Mouse (Mus musculus) telencephalon, adult 2 months (tissue): ENCODE measurements around the gene Gm4707.
A peak's percentile ranks its signal among the peaks of the same experiment; 100 is the strongest.
"Not testable (repeated sequence)": the region's sequence is repeated elsewhere in the genome, so short reads cannot be mapped to it uniquely, and the experiment has no call there.

Experiments used
- DNase-seq: peaks from one replicate; pipeline ENCODE4 v3.0.0-alpha.2; 2011; ENCODE audit warnings: low read depth, low spot score

The Gm4707 gene

DNA sequence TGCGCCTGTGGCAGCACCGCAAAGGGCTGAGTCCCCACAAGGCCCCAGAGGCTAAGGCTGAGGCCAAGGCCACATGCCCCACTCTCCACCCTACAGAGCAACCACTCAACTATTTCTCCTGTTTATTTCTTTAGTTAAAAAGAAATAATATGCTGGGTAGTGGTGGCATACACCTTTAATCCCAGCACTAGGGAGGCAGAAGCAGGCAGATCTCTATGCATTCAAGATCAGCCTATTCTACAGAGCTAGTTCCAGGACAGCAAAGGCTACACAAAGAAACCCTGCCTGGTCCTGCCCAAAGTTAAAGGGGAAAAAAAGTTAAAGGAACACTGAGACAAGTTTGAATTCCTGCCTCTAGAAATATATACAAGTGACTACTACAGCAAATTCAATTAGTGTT lies at the start of gene Gm4707:
TSS of gene Gm4707 (minus strand) at position 101 of the 400 bp plus-strand sequence.
- DNase-seq, result no peak

DNA sequence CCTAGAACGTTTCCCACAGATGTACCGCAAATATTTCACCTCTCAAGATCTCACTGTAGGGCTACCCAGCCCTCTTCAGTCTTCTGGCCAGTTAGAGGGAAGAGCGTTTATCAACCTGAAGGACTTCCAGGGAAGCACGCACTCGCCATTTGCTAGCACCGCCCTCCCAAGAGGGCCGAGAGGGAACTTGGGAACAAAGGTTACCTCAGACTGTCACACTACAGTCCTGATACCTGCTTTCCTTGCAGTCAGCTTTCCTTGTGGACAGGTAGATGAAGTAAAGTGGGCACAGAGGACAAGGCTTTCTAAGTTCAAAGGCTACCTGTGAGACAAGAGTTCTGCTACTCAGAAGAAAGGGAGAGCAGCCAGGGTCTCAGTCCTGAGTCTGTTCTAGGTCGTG lies 47.1 kb upstream of the Gm4707 start:
- DNase-seq, result no peak

DNA sequence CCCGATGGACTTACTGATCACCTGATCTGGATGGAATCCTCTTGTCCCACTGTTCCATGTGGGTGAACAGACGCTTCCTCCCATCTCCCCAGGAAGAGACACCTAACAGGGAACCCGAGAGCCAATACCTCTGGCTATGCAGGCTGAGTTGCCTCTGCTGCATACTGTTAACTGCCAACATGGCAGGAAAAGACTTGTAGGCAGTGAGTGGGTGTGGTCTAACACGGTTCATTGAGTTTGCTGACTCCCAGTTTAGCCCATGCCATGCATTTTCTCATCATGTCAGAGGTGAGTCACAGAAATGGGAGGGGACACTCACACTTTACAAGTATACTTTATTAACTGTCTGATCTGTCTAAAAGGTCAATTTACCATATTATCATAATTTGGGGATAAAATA lies 36.1 kb upstream of the Gm4707 start:
- DNase-seq, result no peak

DNA sequence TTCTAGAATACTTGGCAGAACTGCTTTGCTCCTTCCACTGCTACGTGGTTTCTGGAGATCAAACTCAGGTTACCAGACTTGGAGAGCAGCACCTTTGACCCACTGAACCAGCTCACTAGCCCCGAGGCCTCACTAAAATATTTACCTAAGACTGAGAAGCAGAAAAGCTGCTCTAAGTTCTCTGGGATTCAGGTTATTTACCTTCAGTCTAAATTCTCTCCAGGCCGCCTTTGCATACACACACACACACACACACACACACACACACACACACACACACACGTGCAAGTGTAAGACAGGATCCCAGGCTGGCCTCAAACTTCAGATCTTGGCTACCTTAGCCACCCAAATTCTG lies 31.6 kb upstream of the Gm4707 start:
- DNase-seq, result no peak

DNA sequence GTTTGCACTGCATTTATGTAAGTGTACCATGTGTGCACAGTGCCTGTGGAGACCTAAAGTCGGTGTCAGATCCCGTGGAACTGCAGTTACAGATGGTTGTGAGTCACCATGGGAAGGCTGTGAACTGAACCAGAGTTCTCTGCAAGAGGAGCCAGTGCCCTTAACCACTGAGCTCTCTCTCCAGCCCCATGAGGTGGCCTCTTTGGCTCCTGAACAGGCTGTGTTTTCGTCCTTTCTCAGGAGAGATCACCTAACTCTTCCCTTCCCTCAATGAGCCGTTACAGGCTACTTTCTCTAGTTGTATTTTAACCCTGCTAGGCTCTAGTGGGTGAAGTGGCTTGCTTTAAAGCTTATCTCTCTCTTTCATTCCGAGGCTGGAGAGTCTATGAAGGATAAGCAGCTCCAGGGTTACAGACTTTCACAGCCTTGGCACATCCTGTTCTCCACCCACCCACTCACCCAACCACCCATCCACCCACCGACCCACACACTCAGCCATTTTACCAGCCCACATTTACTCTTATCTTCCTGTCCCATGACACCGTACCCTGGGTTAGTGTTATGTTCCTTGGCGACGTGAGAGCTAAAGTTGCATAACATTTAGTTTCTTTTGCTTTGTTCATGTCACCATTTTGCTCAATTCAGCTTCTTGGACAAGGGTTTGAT lies 31.1 kb upstream of the Gm4707 start:
- no peak for DNase-seq

DNA sequence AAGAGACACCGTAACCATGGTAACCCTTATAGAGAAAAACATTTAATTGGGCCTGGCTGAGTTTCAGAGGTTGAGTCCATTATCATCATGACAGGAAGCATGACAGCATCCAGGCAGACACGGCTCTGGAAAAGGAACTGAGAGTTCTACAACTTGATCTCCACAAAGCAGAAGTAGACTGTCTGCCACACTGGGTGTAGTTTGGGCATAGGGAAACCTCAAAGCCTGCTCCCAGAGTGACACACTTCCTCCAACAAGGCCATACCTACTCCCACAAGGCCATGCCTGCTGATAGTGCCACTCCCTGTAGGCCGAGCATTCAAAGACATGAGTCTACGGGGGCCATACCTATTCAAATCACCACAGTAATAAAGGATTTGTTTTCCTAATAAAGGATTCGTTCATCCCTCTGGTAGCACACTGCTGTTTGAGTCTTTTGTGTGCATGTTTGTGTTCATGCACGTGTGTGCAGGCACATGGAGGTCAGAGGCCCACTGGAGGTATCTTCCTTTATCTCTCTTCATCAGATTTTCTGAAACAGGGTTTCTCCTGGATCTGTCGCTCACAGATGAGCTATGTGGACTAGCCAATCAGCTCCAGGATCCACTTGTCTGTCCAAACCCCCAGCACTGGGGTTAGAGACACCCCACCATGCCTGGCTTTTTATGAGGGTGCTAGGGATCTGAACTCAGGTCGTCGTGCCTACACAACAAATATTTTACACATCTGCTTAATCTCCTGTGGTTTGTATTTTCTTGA lies 30.2 kb upstream of the Gm4707 start:
- DNase-seq, result no peak

DNA sequence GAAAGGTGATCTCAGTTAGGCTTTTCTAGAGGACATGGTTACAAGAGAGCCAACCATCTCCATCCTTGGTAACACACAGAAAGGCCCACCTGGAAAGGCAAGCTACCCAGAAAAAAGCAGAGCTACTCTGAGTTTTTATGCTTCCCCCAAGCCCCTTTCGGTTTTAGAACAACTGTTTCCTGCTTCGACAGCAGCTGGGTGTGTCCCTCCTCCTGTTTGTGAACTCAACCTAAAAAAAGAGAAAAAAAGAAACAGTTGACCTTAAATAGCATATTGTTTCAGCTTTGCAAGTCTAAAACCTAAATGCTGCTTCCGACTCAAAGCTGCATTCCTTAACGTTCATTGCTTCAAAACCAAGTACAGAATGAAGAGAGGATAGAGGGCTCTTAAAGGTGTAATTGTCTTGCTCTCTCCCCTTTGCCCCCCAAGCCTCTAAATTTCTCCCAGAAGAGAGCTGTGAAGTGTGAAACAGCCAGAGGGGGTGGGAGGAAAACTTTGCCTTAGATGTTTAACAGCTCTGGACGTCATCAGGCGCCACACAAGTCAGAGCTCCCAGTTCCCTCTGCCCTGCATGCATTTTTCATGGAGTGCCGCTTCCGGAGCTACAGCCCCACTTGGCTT lies 26.6 kb upstream of the Gm4707 start:
- DNase-seq, result no peak

DNA sequence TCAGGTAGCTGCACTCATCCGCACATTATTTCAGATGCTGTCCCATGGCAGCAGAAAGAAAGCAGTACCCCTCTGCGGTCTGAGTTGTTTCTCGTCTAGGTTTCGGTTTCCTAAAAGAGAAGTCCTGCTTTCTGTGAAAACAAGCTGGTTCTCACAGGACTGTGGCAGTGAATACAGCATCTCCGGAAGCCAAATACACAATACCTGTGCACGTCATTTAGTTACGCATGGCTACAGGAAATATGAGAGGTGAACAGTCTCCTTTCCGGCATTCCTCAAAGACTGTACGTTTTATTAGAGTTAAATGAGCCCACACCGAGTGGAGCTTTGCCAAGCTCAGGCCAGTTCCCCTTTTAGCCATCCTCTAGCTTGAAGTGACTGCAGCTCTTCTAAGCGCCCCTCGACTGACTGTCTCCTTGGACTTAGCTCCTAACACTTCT lies 26.1 kb upstream of the Gm4707 start:
- no peak for DNase-seq

DNA sequence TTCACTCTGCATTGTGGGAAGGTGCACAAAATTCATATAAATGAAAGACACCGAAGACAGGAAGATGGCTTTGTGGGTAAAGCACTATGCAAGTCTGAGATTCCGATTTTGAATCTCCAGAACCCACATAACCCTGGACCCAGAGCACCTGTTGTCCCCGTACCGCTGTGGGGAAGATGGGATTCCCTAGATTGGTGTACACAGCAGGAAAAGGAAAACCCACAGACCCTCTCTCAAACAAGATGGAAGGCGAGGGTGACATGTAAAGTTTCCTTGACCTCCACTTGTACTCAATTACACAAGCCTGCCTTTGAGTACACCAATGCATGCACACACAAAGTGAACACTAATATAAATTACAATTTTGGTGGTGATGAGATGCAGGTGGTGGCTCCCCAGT lies 25.0 kb upstream of the Gm4707 start:
- no peak for DNase-seq

DNA sequence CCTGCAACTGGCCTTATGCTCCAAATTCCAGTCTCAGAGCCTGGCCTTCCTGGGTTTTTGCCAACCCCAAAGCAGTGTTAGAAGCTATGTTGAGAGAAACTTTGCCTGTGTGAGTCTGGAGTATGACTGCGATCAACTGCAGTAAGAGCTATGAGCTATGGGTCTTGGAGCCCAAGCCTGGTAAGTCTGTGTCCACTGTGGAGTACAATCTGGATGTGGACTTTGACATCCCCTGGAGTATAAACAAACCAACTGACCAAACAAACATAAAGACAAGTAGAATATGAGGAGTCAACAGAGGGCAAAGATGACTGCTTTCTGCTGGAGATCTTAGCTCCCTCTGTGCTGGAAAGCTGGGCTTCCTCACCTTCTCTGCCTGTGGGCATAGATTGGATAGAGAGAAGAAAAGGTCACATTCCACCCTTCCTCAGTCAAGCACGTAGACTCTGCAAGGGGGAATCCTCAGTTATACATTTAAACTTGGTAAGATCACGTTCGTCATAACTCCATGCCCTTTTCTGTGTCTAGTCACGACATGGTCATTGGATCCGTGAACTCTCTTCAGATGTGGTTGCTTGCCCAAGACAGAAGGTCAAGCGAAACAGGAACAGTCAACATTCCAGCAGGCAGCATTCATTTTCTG lies 23.8 kb upstream of the Gm4707 start:
- DNase-seq, result no peak

DNA sequence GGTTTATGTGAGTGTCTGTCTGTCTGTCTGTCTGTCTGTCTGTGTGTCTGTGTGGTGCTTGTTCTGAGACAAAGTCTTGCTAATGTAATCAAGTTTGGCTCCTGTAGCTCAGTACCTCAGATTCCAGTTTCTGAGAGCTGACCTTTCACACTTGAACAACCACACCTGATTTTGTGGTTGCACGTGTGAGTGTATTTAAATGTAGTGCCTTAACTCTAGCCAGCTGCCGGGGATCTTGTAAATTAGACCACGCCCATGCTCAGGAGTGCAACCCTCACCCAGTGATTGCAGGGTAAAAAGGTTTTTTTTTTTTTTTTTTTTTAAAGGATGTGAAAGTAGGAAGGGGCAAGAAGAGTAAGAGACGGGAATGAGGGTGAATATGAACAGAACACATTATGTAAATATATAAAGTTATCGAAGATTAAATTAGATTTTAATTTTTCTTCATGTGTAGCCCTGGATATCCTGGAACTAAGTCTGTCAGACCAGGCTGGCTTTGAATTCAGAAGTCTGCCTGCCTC lies 19.7 kb upstream of the Gm4707 start:
- no peak for DNase-seq

DNA sequence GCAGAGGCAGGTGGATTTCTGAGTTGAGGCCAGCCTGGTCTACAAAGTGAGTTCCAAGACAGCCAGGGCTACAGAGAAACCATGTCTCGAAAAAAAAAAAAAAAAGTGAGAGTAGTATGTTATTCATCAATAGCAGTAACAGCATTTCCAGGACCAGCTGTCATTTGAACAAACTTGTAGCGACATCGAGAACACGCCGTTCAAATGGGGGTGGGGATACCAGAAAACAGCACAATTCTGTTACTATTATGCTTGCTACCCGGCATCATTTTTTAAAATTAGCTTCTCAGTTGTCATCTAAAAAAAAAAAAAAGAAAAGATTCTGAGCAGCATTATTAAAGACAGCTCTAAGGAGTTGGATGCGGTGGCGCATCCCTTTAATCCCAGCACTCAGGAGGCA lies 17.8 kb upstream of the Gm4707 start:
- no peak for DNase-seq

DNA sequence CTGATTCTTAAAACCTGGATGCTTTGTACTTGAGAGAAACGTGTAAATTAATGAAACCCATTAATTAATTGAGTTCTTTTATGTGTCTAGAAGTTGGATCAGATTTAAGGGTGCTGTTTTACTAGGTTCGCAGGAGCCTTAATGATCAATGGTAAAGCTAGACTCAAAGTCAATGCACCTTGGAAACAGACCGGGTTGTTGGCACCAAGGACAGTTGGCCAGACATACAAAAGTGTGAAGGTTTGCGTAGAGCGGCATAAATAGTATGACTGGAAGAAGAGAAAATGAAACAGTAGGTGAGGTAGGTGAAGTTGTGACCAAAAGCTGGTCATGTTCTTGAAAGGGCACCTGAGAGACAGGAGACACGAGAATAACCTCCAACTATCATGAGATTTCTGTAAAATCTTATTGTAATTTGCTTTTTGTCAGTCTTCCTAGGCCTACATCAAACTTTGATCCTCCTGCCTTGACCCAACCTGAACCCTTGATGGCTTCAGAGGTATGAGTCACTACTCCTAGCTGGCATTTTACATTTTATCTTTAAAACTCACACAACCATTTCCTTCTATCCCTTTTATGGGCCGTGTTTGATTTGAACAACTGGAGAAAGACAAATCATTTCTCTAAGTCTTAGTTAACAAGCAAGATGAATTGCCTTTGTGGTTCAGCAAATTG lies 16.8 kb upstream of the Gm4707 start:
- DNase-seq, result no peak

DNA sequence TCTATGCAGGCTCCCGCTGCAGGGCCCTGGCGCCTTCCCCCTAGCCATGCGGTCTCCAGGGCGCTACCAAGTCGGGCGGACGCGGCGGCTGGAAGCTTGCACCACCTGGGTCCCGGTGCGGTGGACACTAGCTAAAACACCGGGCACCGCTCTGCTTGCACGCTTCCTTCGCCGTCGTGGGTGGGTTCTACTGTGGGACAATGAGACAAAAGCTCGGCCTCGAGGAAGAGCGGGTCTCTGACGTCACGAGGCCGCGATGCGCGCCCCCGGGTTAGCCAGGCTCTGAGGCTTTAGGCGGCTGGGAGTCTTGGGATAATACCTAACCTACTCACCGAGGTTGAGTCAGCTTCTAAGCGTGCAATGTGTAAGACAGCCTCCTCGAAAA lies 16.0 kb upstream of the Gm4707 start:
- DNase-seq, result peak; percentile 35

DNA sequence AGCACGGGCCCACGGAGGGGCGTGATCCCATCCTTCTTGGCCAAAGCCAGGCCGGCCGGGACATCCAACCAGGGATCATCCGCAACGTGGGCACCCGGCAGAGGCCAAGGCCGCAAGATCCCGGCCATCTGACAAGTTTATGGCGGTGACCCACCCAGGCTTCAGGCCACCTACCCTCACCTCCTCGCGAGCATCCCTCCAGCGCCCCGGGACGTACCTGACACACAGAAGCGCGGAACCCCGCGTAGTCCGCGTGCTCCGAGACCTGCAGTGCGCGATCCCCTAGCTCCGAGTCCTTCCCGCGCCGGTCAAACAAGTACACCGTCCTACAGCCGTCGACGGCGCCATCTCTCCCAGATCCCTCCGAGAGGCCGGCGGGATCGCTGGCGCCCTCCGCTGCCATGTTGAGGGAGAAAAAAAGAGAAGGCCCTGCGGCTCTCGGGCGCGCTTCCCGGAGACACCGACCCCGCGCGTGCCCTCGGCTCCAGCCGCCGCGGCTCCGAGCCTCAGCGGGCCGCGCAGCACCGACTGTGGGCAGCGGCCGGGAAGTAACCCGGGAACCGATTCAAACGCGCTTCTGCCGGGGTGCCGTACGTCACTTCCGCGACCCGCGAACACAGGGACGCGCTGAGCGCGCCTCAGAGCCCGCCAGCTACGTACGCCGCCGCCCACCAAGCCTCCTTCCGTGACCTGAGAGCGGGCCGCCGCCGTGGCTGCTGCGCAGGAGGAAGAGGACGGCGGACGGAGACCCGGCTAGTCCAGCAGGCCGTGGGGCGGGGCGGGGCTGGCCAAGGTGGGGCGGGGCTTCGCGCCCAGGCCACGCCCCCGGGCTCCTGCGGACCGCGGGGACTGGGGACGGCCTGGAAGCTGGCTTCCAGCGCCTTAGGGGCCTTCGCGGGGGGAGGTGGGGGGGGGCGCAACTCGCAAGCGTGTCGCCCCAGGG lies 15.3 kb upstream of the Gm4707 start, which contains the start of gene Smchd1:
TSS of gene Smchd1 (minus strand) at position 582 of the 943 bp plus-strand sequence.
- DNase-seq, result peak; percentile 86

DNA sequence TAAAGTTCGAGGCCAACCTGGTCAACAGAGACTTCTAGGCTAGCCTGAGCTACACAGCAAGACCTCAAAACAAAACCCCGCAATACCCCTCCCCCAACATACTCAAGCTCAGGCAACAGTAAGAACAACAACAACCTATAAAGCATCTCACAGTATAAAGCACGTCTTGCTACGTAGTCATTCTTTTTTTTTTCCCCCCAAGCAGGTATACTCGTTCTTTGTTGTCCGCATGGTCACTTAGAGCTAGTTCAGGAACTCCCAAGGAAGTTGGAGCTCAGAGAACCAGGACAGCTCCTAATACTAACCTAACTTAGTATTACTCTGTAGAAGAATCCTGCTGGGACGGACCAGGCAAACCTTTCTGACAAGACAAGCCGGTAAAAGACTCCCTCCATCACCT lies 14.4 kb upstream of the Gm4707 start:
- no peak for DNase-seq

DNA sequence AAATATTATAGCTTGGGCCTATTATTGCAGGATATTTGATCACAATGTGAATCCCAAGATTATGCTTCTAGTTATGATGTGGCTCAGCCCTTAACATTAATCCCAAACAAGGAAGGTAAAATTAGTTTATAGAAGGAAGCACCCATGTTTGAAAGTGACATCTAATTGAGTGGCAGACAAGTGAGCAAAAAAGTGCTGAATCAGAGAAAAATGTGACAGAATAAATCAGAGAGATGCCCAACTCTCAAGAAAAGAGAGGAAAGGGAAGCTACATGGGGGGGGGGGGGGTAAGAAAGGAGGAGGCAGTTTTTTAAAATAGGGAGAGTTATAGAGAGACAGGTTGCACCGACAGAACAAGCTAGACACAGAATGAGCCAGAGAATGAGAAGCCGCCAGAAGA lies 11.5 kb upstream of the Gm4707 start:
- DNase-seq, result no peak

DNA sequence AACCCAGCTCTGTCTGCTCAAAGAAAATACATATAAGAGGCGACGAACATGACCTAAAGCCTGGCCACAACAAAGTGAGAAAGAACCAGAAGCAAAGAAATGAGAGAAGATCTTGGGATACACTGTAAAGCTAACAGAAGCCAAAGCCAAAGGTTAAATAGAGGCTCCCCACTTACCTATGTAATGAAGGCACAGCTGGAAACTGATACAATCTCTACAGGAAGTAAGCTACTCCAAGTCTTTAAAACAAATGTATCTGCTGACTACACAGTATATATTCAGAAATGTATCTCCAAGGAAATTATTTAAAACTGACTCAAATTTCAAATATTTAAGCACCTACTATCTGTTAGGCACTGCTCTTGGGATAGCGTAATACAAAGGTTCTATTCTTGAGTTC lies 594 bp upstream of the Gm4707 start:
- DNase-seq, result no peak

DNA sequence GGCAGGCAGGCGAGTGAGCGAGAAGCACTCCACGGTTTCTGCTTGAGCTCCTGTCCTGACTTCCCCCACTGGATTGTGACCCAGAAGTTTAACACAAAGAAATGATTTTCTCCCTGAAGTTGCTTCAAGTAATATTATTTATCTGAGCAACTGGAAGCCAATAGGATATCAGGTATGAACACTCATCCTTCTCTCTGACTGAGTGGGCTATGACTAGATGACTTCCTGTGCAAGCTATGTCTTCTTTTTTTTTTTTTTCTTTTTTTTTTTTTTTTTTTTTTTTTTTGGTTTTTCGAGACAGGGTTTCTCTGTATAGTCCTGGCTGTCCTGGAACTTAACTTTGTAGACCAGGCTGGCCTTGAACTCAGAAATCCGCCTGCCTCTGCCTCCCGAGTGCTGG lies 2.4 kb downstream of the Gm4707 start:
- not testable (repeated sequence) for DNase-seq

DNA sequence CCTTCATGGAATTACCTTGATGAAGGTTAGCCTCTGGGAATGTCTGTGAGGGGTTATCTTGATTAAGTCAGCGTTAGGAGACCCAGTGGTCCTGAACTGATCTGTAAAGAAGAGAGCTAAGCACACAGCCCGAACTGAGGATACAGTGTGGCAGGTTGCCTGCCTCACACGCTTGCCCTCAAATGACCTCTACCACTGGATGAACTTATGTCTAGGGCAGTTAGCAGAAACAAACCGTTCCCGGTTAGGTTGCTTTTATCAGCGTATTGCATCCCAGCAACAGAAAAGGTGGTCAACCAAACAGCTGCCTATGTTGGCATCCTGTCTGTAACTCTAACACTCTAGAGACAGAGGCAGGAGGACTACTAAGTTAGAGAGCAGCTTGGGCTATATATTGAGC lies 14.5 kb downstream of the Gm4707 start:
- DNase-seq, result no peak

DNA sequence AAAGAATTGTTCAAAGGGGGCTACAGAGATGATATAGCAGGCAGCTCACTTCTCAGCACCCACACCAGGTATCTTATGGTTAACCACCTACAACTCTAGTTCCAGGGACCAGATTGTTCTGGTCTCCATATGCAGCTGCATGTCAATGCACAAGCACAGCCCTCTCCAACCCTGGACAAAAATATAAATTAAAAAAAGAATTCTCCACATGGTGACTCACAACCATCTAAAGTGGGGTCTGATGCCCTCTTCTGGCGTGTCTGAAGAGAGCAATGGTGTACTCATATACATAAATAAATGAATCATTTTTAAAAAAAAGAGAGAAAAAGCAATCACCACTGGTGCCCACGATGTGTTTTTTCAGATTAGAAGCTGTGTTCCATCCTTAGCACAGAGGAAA lies 15.0 kb downstream of the Gm4707 start:
- DNase-seq, result peak; percentile 13
